Mouse (Mus musculus) neural tube, embryonic 15.5 days (tissue): ENCODE results near the gene Bnc1. TPM values are rescaled to one million over a fixed set of nuclear protein-coding genes. Genes with fewer than 3 reads are reported as not detected.

Experiments
- ATAC-seq: fragments of 200-750 bp; cut with Nextera tagmentation; 2 replicates; pipeline ENCODE4 v1.8.0; 2017; ENCODE audit warnings: mild to moderate bottlenecking, moderate TSS enrichment, moderate library complexity; ENCODE audit not compliant: low FRiP score
- H3K27ac ChIP-seq: fragments of 300-500 bp; sonication (generic); replicated peaks from 2 replicates; pipeline ENCODE4 v1.5.1; 2015; ENCODE audit warnings: mild to moderate bottlenecking, inconsistent platforms
- H3K27me3 ChIP-seq: fragments of 300-500 bp; sonication (generic); replicated peaks from 2 replicates; pipeline ENCODE4 v1.6.1; 2015; ENCODE audit warnings: inconsistent platforms
- H3K36me3 ChIP-seq: fragments of 300-500 bp; sonication (generic); 2 replicates; pipeline ENCODE4 v1.6.1; 2015; ENCODE audit warnings: inconsistent platforms
- H3K4me1 ChIP-seq: fragments of 300-500 bp; sonication (generic); 2 replicates; pipeline ENCODE4 v1.6.1; 2015; ENCODE audit warnings: inconsistent platforms
- H3K4me2 ChIP-seq: fragments of 300-500 bp; sonication (generic); 2 replicates; pipeline ENCODE4 v1.6.1; 2015; ENCODE audit warnings: inconsistent platforms, mild to moderate bottlenecking, moderate library complexity
- H3K4me3 ChIP-seq: fragments of 300-500 bp; sonication (generic); replicated peaks from 2 replicates; pipeline ENCODE4 v1.5.1; 2015; ENCODE audit warnings: mild to moderate bottlenecking, inconsistent platforms
- H3K9ac ChIP-seq: fragments of 300-500 bp; sonication (generic); replicated peaks from 2 replicates; pipeline ENCODE4 v1.6.1; 2015; ENCODE audit warnings: mild to moderate bottlenecking, inconsistent platforms
- H3K9me3 ChIP-seq: fragments of 300-500 bp; sonication (generic); replicated peaks from 2 replicates; pipeline ENCODE4 v1.6.1; 2016; ENCODE audit warnings: inconsistent platforms
- WGBS: fragments of 180-500 bp; shearing (Covaris S2); methylation state at CpG from one replicate; pipeline ENCODE4 v1.1.7; 2015; ENCODE audit warnings: mixed read lengths; 5-methylcytosine and 5-hydroxymethylcytosine counted together
- polyA plus RNA-seq: library from polyadenylated mRNA; unstranded; fragments of >200 nt; fragmentation: Nextera tagmentation; extraction: Ambion mirVana; gene quantifications from 2 replicates; pipeline ENCODE4 v1.2.1, GENCODE M21; 2015

The Bnc1 gene
- polyA plus RNA-seq, 1 experiment from 2014 or later = 1.7 TPM

- WGBS = 98% methylated on average over 5 of the region's 5 CpGs
- no peaks in the 10 kb centered on the region for H3K9me3 ChIP-seq
- ATAC-seq = no peak
Measured at GRCm38 (mm10) chr7:81973339-81973738, 18.8 kb downstream of the Bnc1 start.

GRCm38 (mm10) chr7:81968975-81969374 is 23.1 kb downstream of the Bnc1 start:
- Histone ChIP-seq H3K4me2 (no peak overlapping the region), H3K27ac (no peak overlapping the region), H3K36me3 (no peaks in the 10 kb centered on the region), H3K27me3 (0 out of 2 replicates have a peak, but pooled peaks cover 5% of the 10 kb centered on the region), H3K9ac (no peak overlapping the region), H3K4me1 (no peaks in the 10 kb centered on the region), H3K9me3 (no peaks in the 10 kb centered on the region), H3K4me3 (no peak overlapping the region)
- no peak for ATAC-seq
- WGBS = 81% methylated on average over 6 of the region's 6 CpGs

More at GRCm38 (mm10) chr7:81973339-81973738, 18.8 kb downstream of the Bnc1 start:
- Histone ChIP-seq H3K4me2 (no peak overlapping the region), H3K27ac (no peak overlapping the region), H3K27me3 (0 out of 2 replicates have a peak, but pooled peaks cover 5% of the 10 kb centered on the region), H3K4me1 (no peaks in the 10 kb centered on the region), H3K36me3 (no peaks in the 10 kb centered on the region), H3K9ac (no peak overlapping the region), H3K4me3 (no peak overlapping the region)

DNA sequence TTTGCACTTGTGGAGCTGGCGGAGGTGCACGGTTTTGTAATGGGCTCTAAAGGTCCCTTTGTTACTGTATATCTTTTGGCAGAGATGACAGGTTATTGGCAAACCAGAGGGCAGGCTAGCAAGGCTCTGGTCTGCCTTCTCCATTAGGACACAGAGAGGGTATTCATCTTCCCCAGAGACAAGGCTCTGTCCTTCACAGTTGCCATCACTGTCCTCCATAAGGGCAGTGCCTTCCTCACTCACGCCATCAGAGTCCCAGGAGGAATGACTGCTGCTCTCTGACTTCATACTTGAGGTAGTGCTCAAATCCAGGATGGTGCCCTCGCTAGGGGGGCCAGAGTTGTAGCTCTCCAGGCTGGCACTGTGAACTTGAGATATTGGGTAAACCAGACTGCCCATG is 23.6 kb downstream of the Bnc1 start:
- Histone ChIP-seq H3K9me3 (no peaks in the 10 kb centered on the region), H3K27me3 (0 out of 2 replicates have a peak, but pooled peaks cover 5% of the 10 kb centered on the region), H3K4me1 (no peaks in the 10 kb centered on the region), H3K4me3 (no peak overlapping the region), H3K36me3 (no peaks in the 10 kb centered on the region), H3K27ac (no peak overlapping the region), H3K4me2 (no peak overlapping the region), H3K9ac (no peak overlapping the region)
- WGBS = 74% methylated on average over 4 of the region's 4 CpGs
- ATAC-seq = no peak

- no peak overlapping the region for H3K4me2 ChIP-seq
- no peaks in the 10 kb centered on the region for H3K27me3 ChIP-seq
- H3K4me3 ChIP-seq = no peak overlapping the region
- H3K9ac ChIP-seq = no peak overlapping the region
- H3K9me3 ChIP-seq = no peaks in the 10 kb centered on the region
- no peak for ATAC-seq
- no peak overlapping the region for H3K27ac ChIP-seq
- no peaks in the 10 kb centered on the region for H3K36me3 ChIP-seq
- 89% methylated on average over 5 of the region's 5 CpGs for WGBS
- no peaks in the 10 kb centered on the region for H3K4me1 ChIP-seq
Measured at GRCm38 (mm10) chr7:81966195-81966594, 25.9 kb downstream of the Bnc1 start.

DNA sequence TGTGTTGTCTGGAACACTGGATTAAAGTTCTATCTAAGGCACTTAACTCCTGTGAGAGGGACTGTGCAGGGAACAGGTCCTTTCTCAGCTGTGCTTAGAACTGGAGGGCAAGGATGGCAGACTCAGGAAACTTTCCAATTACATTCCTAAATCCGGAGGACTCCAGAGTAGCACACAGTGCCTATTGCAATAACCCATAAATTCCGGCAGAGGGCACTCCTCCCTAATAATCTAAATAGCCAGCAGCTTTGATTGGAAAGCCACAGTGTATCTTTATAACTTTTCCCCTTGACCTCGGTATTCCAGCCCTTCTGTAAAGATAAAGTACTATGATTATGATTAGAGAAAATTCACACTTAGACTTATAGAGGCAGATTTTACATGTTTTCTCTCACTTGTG is 32.4 kb downstream of the Bnc1 start:
- peak; percentile 45; the same call in 1 of the 2 replicates for ATAC-seq
- Histone ChIP-seq H3K4me3 (no peak overlapping the region), H3K27me3 (no peaks in the 10 kb centered on the region), H3K9me3 (no peaks in the 10 kb centered on the region), H3K4me1 (no peaks in the 10 kb centered on the region), H3K4me2 (no peak overlapping the region), H3K36me3 (no peaks in the 10 kb centered on the region), H3K9ac (no peak overlapping the region), H3K27ac (no peak overlapping the region)
- 3% methylated on average over 3 of the region's 3 CpGs for WGBS

- Histone ChIP-seq H3K9me3 (no peaks in the 10 kb centered on the region), H3K4me3 (no peak overlapping the region), H3K27ac (no peak overlapping the region), H3K9ac (no peak overlapping the region), H3K27me3 (no peaks in the 10 kb centered on the region), H3K36me3 (no peaks in the 10 kb centered on the region), H3K4me1 (no peaks in the 10 kb centered on the region), H3K4me2 (no peak overlapping the region)
- ATAC-seq = peak; percentile 57; the same call in 1 of the 2 replicates
Measured at GRCm38 (mm10) chr7:81954208-81954846, 37.8 kb downstream of the Bnc1 start.

- H3K4me3 ChIP-seq = no peak overlapping the region
- H3K4me1 ChIP-seq = no peaks in the 10 kb centered on the region
- no peak overlapping the region for H3K9ac ChIP-seq
- no peaks in the 10 kb centered on the region for H3K9me3 ChIP-seq
- 83% methylated on average over 2 of the region's 2 CpGs for WGBS
- no peak overlapping the region for H3K4me2 ChIP-seq
- H3K27me3 ChIP-seq = no peaks in the 10 kb centered on the region
- no peak overlapping the region for H3K27ac ChIP-seq
- no peaks in the 10 kb centered on the region for H3K36me3 ChIP-seq
- ATAC-seq = no peak
Measured at GRCm38 (mm10) chr7:81950499-81950898, 41.6 kb downstream of the Bnc1 start.

GRCm38 (mm10) chr7:81945398-81945797 is 46.7 kb downstream of the Bnc1 start:
- no peaks in the 10 kb centered on the region; the same call in 1 of the 2 replicates for H3K4me1 ChIP-seq
- no peaks in the 10 kb centered on the region for H3K36me3 ChIP-seq
- WGBS = 30% methylated on average over 4 of the region's 4 CpGs
- H3K27me3 ChIP-seq = no peaks in the 10 kb centered on the region
- ATAC-seq = no peak
- no peak overlapping the region for H3K4me2 ChIP-seq
- no peaks in the 10 kb centered on the region for H3K9me3 ChIP-seq
- no peak overlapping the region for H3K9ac ChIP-seq
- no peak overlapping the region for H3K27ac ChIP-seq
- H3K4me3 ChIP-seq = no peak overlapping the region

- Histone ChIP-seq H3K27ac (peak overlapping the region; percentile 97), H3K4me3 (peak overlapping the region; percentile 93), H3K4me1 (peaks cover 38% of the 10 kb centered on the region), H3K4me2 (peak overlapping the region; percentile 62), H3K36me3 (no peaks in the 10 kb centered on the region), H3K27me3 (no peaks in the 10 kb centered on the region), H3K9me3 (no peaks in the 10 kb centered on the region), H3K9ac (peak overlapping the region; percentile 99)
- peak; percentile 55; the same call in 1 of the 2 replicates for ATAC-seq
- 3% methylated on average over 5 of the region's 5 CpGs for WGBS
Measured at GRCm38 (mm10) chr7:81934806-81935205, 57.3 kb downstream of the Bnc1 start.

GRCm38 (mm10) chr7:81934267-81934745 is 57.8 kb downstream of the Bnc1 start, which contains the start of gene Hdgfl3:
Gene Hdgfl3, minus strand, starts transcription at chr7:81934473.
- H3K4me3 ChIP-seq = peak within 1 kb of the TSS; percentile 93
- H3K36me3 ChIP-seq = no peaks in the 10 kb centered on the region
- under 1% methylated on average over 53 of the region's 63 CpGs for WGBS
- no peaks in the 10 kb centered on the region for H3K27me3 ChIP-seq
- peaks cover 38% of the 10 kb centered on the region for H3K4me1 ChIP-seq
- H3K9me3 ChIP-seq = no peaks in the 10 kb centered on the region
- peak within 1 kb of the TSS; percentile 99 for H3K9ac ChIP-seq
- peak within 1 kb of the TSS; percentile 62 for H3K4me2 ChIP-seq
- peak; percentile 91 for ATAC-seq
- peak within 1 kb of the TSS; percentile 97 for H3K27ac ChIP-seq

DNA sequence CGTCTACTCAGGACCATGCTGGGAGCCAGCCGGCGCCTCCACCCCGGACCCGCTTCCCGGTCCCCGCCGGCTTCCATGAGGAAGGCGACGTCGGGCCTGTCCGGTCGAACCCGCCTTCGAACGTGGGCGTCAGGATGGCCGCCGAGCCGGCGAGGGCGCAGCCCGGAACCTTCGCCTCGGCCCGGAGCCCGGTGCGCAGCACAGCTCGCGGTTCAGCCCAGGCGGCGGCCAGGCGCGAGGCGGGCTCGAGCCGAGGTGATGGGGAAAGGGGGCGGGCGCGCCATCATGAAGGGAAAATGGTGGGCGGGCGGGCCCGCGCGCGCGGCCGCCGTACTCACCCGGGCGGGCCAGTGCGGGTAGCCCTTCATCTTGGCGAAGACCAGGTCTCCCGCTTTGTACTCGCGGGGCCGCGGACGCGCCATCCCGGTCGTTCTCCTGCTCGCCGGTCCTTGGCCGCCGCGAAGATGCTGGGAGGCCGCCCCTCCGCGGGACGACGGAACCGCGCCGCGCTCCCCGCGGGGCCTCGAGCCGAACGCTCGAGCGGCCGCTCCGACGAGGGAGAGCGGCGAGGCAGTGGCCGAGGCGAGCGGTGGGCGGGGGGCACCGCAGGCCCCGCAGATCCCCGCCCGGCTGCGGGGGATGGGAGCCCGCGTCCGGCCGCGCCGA is 58.4 kb downstream of the Bnc1 start:
- under 1% methylated on average over 87 of the region's 103 CpGs for WGBS
- peak overlapping the region; percentile 99 for H3K9ac ChIP-seq
- no peaks in the 10 kb centered on the region for H3K9me3 ChIP-seq
- no peaks in the 10 kb centered on the region for H3K36me3 ChIP-seq
- peak overlapping the region; percentile 97 for H3K27ac ChIP-seq
- peak overlapping the region; percentile 93 for H3K4me3 ChIP-seq
- H3K4me1 ChIP-seq = peaks cover 44% of the 10 kb centered on the region
- peak overlapping the region; percentile 62 for H3K4me2 ChIP-seq
- no peaks in the 10 kb centered on the region for H3K27me3 ChIP-seq
- ATAC-seq = peak; percentile 84

DNA sequence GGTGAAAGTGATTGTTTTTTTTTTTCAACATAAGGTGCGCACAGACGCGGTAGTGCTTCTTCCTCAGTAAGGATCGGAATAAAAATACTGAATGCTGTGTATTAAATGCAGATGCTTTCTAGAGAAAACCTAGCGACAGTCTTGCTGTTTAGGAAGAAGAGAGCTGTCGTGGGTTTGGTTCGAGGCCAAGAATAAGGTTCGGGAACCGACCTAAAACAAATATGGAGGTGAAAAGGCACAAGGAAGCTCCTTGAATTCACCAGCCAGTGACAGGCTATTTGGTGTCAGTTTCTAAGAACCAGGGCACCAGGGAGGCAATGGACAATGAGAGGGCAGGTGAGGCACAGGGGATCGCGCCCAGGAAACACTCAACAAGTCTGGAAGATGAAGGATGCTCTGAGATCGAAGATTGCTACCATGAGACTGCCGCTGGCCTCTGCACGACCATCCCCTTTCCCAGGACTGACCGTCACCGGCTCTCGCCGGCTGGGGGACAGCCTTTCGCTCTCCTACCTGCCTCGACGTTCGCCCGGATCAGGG is 59.0 kb downstream of the Bnc1 start:
- Histone ChIP-seq H3K27ac (peak overlapping the region; percentile 97), H3K4me3 (peak overlapping the region; percentile 93), H3K9ac (peak overlapping the region; percentile 99), H3K4me1 (peaks cover 49% of the 10 kb centered on the region), H3K4me2 (peak overlapping the region; percentile 62), H3K36me3 (no peaks in the 10 kb centered on the region), H3K27me3 (no peaks in the 10 kb centered on the region), H3K9me3 (no peaks in the 10 kb centered on the region)
- 3% methylated on average over 23 of the region's 23 CpGs for WGBS
- ATAC-seq = no peak
